Mouse (Mus musculus) macrophage (primary cell): ENCODE results near the gene Carhsp1. TPM values are rescaled to one million over a fixed set of nuclear protein-coding genes. Genes with fewer than 3 reads are reported as not detected.
A peak's percentile ranks its signal among the peaks of the same experiment; 100 is the strongest.

Source experiments
- H3K27ac ChIP-seq: fragments of 350-480 bp; formaldehyde crosslinking; 2 replicates; pipeline ENCODE4 v1.9.0; 2021
- H3K36me3 ChIP-seq: fragments of 350-480 bp; formaldehyde crosslinking; 2 replicates; pipeline ENCODE4 v1.9.0; 2021; ENCODE audit errors: inconsistent target
- H3K4me3 ChIP-seq: fragments of 350-480 bp; formaldehyde crosslinking; 2 replicates; pipeline ENCODE4 v1.9.0; 2021; ENCODE audit errors: inconsistent target
- H3K79me2 ChIP-seq: fragments of 350-480 bp; formaldehyde crosslinking; 2 replicates; pipeline ENCODE4 v1.9.0; 2021; ENCODE audit errors: inconsistent target
- WGBS: methylation state at CpG from one replicate; pipeline ENCODE4 v1.1.7; 2026; ENCODE audit warnings: inconsistent platforms; ENCODE audit not compliant: missing documents; 5-methylcytosine and 5-hydroxymethylcytosine counted together
- polyA plus RNA-seq: library from polyadenylated mRNA; stranded (reverse); fragments of 250-400 nt; gene quantifications from 3 replicates; pipeline ENCODE4 v1.2.4, GENCODE M21; 2018; ENCODE audit warnings: inconsistent platforms
- total RNA-seq, 78 experiments: library from RNA; depleted of rRNA; stranded (reverse); fragments of 250-400 nt; gene quantifications; 1 replicate in 9 of 78; 2 replicates in 24 of 78; 3 replicates in 43 of 78; 4 replicates in 2 of 78; pipeline ENCODE4 v1.2.4; 2018; ENCODE audit warnings: inconsistent platforms in 56 of 78

The Carhsp1 gene
- total RNA-seq (2018; cell fraction: chromatin; rRNA removed) = 10 to 100 TPM in 11 of 26 experiments, 1 to 10 TPM in 15; 3.5 to 26.1 (median 9.3) TPM
- total RNA-seq (2018; cell fraction: cytosol; rRNA removed) = 10 to 100 TPM; 15.5 to 43.3 (median 24.0) TPM
- 10 to 100 TPM in 18 of 26 experiments, 1 to 10 TPM in 8; 5.0 to 44.0 (median 21.4) TPM for total RNA-seq (2018; cell fraction: nucleus; rRNA removed)
- polyA plus RNA-seq = 10.6 to 24.9 TPM (median 19.0 TPM) in 3 replicates

GRCm38 (mm10) chr16:8671551-8672349 is at the start of gene Carhsp1:
Gene Carhsp1, minus strand, starts transcription at chr16:8672155.
- WGBS = 1% methylated on average over 61 of the region's 67 CpGs
- Histone ChIP-seq H3K79me2 (peaks cover 46% of the 10 kb centered on the region), H3K27ac (peak within 1 kb of the TSS; percentile 28; the same call in 1 of the 2 replicates), H3K36me3 (no peaks in the 10 kb centered on the region), H3K4me3 (peak within 1 kb of the TSS; percentile 56)

- WGBS = 98% methylated on average over 4 of the region's 4 CpGs
- Histone ChIP-seq H3K27ac (no peak overlapping the region), H3K4me3 (no peak overlapping the region), H3K36me3 (peaks cover 11% of the 10 kb centered on the region), H3K79me2 (peaks cover 100% of the 10 kb centered on the region)
Observed at GRCm38 (mm10) chr16:8720447-8720846, 48.5 kb upstream of the Carhsp1 start.

GRCm38 (mm10) chr16:8717744-8718143 is 45.8 kb upstream of the Carhsp1 start:
- H3K36me3 ChIP-seq = peaks cover 37% of the 10 kb centered on the region
- whole genome bisulfite sequencing = 95% methylated on average over 10 of the region's 10 CpGs
- H3K79me2 ChIP-seq = peaks cover 100% of the 10 kb centered on the region
- no peak overlapping the region for H3K27ac ChIP-seq
- no peak overlapping the region for H3K4me3 ChIP-seq

- WGBS = 73% methylated on average over 6 of the region's 6 CpGs
- peaks cover 100% of the 10 kb centered on the region for H3K79me2 ChIP-seq
- H3K4me3 ChIP-seq = no peak overlapping the region
- no peak overlapping the region for H3K27ac ChIP-seq
- peaks cover 52% of the 10 kb centered on the region for H3K36me3 ChIP-seq
Observed at GRCm38 (mm10) chr16:8716300-8716699, 44.3 kb upstream of the Carhsp1 start.

GRCm38 (mm10) chr16:8715513-8716080 is 43.6 kb upstream of the Carhsp1 start:
- WGBS = 93% methylated on average over 6 of the region's 10 CpGs
- Histone ChIP-seq H3K27ac (no peak overlapping the region), H3K36me3 (peaks cover 59% of the 10 kb centered on the region), H3K79me2 (peaks cover 100% of the 10 kb centered on the region), H3K4me3 (no peak overlapping the region)

- peaks cover 100% of the 10 kb centered on the region for H3K79me2 ChIP-seq
- WGBS = 96% methylated on average over 5 of the region's 5 CpGs
- no peak overlapping the region for H3K4me3 ChIP-seq
- H3K36me3 ChIP-seq = peaks cover 64% of the 10 kb centered on the region
- no peak overlapping the region for H3K27ac ChIP-seq
Observed at GRCm38 (mm10) chr16:8714851-8715250, 42.9 kb upstream of the Carhsp1 start.

- WGBS = 94% methylated on average over 8 of the region's 9 CpGs
- H3K36me3 ChIP-seq = peaks cover 90% of the 10 kb centered on the region
- no peak overlapping the region for H3K4me3 ChIP-seq
- H3K79me2 ChIP-seq = peaks cover 88% of the 10 kb centered on the region
- no peak overlapping the region for H3K27ac ChIP-seq
Observed at GRCm38 (mm10) chr16:8711998-8712397, 40.0 kb upstream of the Carhsp1 start.

GRCm38 (mm10) chr16:8700586-8700985 is 28.6 kb upstream of the Carhsp1 start:
- H3K36me3 ChIP-seq = peaks cover 97% of the 10 kb centered on the region
- H3K79me2 ChIP-seq = peaks cover under 1% of the 10 kb centered on the region; the same call in 1 of the 2 replicates
- no peak overlapping the region for H3K27ac ChIP-seq
- WGBS = 91% methylated on average over 3 of the region's 3 CpGs
- no peak overlapping the region for H3K4me3 ChIP-seq

- Histone ChIP-seq H3K27ac (no peak overlapping the region), H3K4me3 (no peak overlapping the region), H3K36me3 (peaks cover 97% of the 10 kb centered on the region), H3K79me2 (no peaks in the 10 kb centered on the region; the same call in 1 of the 2 replicates)
- 93% methylated on average over 8 of the region's 8 CpGs for WGBS
Observed at GRCm38 (mm10) chr16:8699556-8699955, 27.6 kb upstream of the Carhsp1 start.

GRCm38 (mm10) chr16:8691206-8691605 is 19.3 kb upstream of the Carhsp1 start:
- H3K36me3 ChIP-seq = peaks cover 74% of the 10 kb centered on the region
- H3K4me3 ChIP-seq = no peak overlapping the region
- 88% methylated on average over 7 of the region's 7 CpGs for WGBS
- no peaks in the 10 kb centered on the region for H3K79me2 ChIP-seq
- no peak overlapping the region for H3K27ac ChIP-seq

GRCm38 (mm10) chr16:8689979-8690656 is 18.2 kb upstream of the Carhsp1 start:
- H3K79me2 ChIP-seq = no peaks in the 10 kb centered on the region
- no peak overlapping the region for H3K27ac ChIP-seq
- peaks cover 64% of the 10 kb centered on the region for H3K36me3 ChIP-seq
- WGBS = 82% methylated on average over 11 of the region's 11 CpGs
- H3K4me3 ChIP-seq = no peak overlapping the region

- no peak overlapping the region for H3K4me3 ChIP-seq
- H3K36me3 ChIP-seq = peaks cover 39% of the 10 kb centered on the region
- no peak overlapping the region for H3K27ac ChIP-seq
- H3K79me2 ChIP-seq = no peaks in the 10 kb centered on the region
Observed at GRCm38 (mm10) chr16:8687559-8688112, 15.7 kb upstream of the Carhsp1 start.

- peaks cover 33% of the 10 kb centered on the region for H3K36me3 ChIP-seq
- H3K27ac ChIP-seq = no peak overlapping the region
Observed at GRCm38 (mm10) chr16:8686871-8687535, 15.0 kb upstream of the Carhsp1 start.

More at GRCm38 (mm10) chr16:8686871-8687535, 15.0 kb upstream of the Carhsp1 start:
- WGBS = 93% methylated on average over 11 of the region's 11 CpGs
- no peak overlapping the region for H3K4me3 ChIP-seq
- H3K79me2 ChIP-seq = no peaks in the 10 kb centered on the region
